Mouse (Mus musculus) frontal cortex, adult (tissue): ENCODE data around the gene Alox5ap.

Experiments
- ATAC-seq: cut with Nextera tagmentation; 2 replicates; pipeline ENCODE4 v1.9.2; 2017; ENCODE audit warnings: mild to moderate bottlenecking, moderate library complexity, mixed read lengths; ENCODE audit not compliant: low TSS enrichment

The Alox5ap gene

GRCm38 (mm10) chr5:149264405-149264804 is at the start of gene Alox5ap:
TSS of gene Alox5ap (plus strand) at chr5:149264767.
- no peak for ATAC-seq

GRCm38 (mm10) chr5:149215540-149215939 is 49.0 kb upstream of the Alox5ap start:
- ATAC-seq = no peak

GRCm38 (mm10) chr5:149217524-149218357 is 46.8 kb upstream of the Alox5ap start:
- ATAC-seq = no peak

- no peak for ATAC-seq
These were observed 45.1 kb upstream of the Alox5ap start for GRCm38 (mm10) chr5:149219493-149219892.

- no peak for ATAC-seq
These were observed 43.2 kb upstream of the Alox5ap start for GRCm38 (mm10) chr5:149221355-149221754.

GRCm38 (mm10) chr5:149224666-149225065 is 39.9 kb upstream of the Alox5ap start:
- ATAC-seq = no peak

GRCm38 (mm10) chr5:149228700-149229618 is 35.6 kb upstream of the Alox5ap start:
- ATAC-seq = peak; percentile 98

- ATAC-seq = no peak
These were observed 34.8 kb upstream of the Alox5ap start for GRCm38 (mm10) chr5:149229619-149230339.

- no peak for ATAC-seq
These were observed 29.6 kb upstream of the Alox5ap start for GRCm38 (mm10) chr5:149235002-149235401.

GRCm38 (mm10) chr5:149237221-149237950 is 27.2 kb upstream of the Alox5ap start:
- ATAC-seq = peak; percentile 41; the same call in 1 of the 2 replicates

- no peak for ATAC-seq
These were observed 22.1 kb upstream of the Alox5ap start for GRCm38 (mm10) chr5:149242467-149242866.

GRCm38 (mm10) chr5:149243053-149243452 is 21.5 kb upstream of the Alox5ap start:
- no peak for ATAC-seq

GRCm38 (mm10) chr5:149245391-149245964 is 19.1 kb upstream of the Alox5ap start:
- ATAC-seq = 0 out of 2 replicates have a peak, but pooled peaks have one; percentile 6

- ATAC-seq = peak; percentile 70; the same call in 1 of the 2 replicates
These were observed 18.5 kb upstream of the Alox5ap start for GRCm38 (mm10) chr5:149245965-149246470.

- no peak for ATAC-seq
These were observed 17.3 kb upstream of the Alox5ap start for GRCm38 (mm10) chr5:149247047-149247904.

- no peak for ATAC-seq
These were observed 12.3 kb upstream of the Alox5ap start for GRCm38 (mm10) chr5:149252303-149252702.

GRCm38 (mm10) chr5:149253491-149253890 is 11.1 kb upstream of the Alox5ap start:
- no peak for ATAC-seq

- ATAC-seq = no peak
These were observed 9.0 kb upstream of the Alox5ap start for GRCm38 (mm10) chr5:149255522-149255921.

- no peak for ATAC-seq
These were observed 6.9 kb upstream of the Alox5ap start for GRCm38 (mm10) chr5:149257518-149258281.
